Mouse (Mus musculus) frontal cortex, postnatal 25 days (tissue): ENCODE results near the gene Il2ra.
"Not testable (repeated sequence)": the region's sequence is repeated elsewhere in the genome, so short reads cannot be mapped to it uniquely, and the experiment has no call there.

Source experiments
- DNase-seq, 2 experiments: peaks; one replicate each; pipeline ENCODE4 v3.0.0; 2022; ENCODE audit warnings: low spot score in 2 of 2

Gene Il2ra

DNA sequence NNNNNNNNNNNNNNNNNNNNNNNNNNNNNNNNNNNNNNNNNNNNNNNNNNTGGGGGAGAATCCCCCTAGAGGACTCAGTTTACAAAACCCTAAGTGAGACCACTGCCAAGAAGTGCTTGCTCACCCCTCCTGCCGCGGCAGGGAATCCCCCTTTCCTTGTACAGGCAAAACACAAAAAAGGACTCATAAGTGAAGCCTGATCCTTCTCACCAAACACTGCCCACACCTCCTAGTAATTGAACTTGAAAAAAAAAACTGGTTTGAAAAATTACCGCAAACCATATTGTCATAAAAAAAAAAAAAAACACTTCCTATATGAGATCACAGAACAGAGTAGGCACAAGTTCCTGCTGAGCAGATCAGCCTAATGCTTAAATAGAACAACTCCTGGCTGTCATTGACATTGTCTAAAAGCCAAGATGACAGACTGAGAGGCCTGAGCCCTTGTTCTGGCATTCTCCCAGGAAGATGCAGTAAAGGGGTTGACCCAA is at the start of gene Il2ra:
Il2ra (plus strand) TSS at position 357 of the 491 bp plus-strand sequence.
- DNase-seq, result no peak

DNA sequence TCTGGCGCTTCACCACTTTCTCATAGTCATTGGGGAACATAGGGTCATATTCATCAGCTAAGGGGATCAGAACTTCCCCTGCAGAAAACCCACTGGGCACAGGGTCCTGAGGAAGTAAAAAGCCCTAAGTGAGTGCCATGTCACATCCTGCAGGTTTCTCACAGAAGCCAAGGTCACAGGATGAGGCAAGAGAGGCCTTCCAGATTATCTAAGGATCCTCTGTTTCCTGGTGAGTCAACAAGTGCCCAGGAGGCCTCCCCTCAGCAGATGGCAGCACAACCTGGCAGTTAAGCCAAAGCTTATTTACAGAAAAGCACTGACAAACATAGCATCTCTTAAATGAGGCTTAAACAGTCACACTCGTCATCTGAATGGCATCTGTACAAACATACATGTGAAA is 45.9 kb upstream of the Il2ra start:
- DNase-seq, result no peak

DNA sequence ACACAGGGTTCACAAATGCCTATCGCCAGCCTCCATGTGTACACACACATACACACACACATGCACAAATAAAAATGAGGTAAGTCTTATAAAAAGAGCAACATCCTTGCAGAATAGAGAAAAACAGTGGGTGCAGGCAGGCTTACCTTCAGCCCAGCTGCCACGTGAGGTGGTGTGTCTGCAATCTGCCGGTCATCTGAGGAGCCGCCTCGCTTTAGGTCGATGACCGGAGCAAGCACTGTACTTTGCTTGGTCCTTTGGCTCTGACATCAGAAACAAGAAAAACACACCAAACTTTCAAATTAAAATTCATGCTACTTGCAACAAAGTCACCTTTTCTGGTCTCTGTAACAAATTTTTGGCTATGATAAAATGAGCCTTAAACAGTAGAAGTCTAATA is 44.7 kb upstream of the Il2ra start:
- no peak for DNase-seq

- no peak for DNase-seq
Measured at GRCm38 (mm10) chr2:11601795-11602194, 40.8 kb upstream of the Il2ra start.

DNA sequence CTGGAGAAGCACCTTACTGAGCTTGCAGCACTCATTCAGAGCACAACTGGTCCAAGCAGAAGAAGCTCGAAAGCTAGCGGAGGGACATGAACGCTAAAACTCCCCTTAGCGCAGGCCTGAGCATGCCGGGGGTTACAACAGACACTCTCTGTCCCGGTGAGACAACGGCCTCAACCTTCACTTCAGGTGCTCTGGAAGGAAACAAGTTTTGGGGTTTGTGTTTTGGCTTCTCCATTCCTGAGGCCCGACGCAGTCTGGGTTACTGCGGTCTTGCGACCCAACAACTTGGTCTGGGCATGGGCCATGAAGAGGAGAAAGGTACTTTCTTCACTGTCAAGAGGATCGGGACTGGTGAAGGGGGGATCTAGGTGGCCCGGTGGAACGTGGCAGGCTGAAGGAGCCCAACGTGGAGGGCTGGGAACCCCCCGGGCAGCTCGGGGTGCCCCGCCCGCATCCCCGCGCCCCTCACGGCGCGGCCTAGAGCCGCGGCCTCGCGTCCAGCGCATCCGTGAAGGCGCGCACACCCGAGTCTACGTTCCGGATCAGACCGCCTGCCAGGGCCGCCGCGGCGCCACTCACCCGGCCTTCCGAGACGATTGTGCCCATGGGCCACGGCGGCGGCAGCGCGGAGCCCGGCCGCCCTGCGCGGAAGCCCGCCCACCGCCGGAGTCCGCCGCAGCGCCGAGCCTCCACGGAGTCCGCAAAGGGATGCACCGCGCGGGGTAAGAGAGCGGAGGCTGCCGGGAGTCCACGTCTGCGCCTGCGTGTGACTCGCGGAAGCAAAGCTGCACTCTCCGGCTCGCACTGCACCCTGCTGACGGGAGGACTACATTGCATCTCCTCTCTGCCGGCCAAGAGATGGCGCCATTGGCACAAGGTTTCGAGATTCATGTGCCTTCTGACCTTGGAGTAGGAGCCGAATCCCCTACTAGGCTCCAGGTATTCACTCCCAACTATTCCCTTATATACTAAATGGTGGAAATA is 39.8 kb upstream of the Il2ra start:
- peak; percentile 95 to 96 for DNase-seq

DNA sequence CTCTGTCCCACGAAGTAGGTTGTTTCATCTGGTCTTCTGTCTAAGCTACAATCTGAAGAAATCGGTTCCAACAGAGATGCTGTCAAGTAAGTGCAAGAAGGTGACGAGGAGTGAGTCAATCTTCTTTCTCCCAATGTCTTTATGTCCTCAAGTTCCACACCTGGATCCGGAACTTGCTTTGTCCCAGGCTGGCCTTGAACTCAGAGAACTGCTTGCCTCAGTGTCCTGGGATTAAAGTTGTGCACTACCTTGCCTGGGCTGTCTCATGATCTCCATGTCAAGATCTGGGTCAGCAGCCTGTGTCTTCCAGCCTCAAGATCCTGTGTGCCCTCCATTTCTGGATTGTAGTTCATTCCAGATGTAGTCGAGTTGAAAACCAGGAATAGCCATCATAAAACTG is 38.6 kb upstream of the Il2ra start, which contains the start of gene Rbm17:
Rbm17 (minus strand) TSS at position 101 of the 400 bp plus-strand sequence.
- no peak for DNase-seq

- no peak for DNase-seq
Measured at GRCm38 (mm10) chr2:11604911-11605310, 37.7 kb upstream of the Il2ra start.

GRCm38 (mm10) chr2:11606718-11607117 is 35.9 kb upstream of the Il2ra start:
- not testable (repeated sequence) for DNase-seq

GRCm38 (mm10) chr2:11612939-11613338 is 29.7 kb upstream of the Il2ra start:
- not testable (repeated sequence) for DNase-seq

GRCm38 (mm10) chr2:11616846-11617245 is 25.8 kb upstream of the Il2ra start:
- no peak for DNase-seq

DNA sequence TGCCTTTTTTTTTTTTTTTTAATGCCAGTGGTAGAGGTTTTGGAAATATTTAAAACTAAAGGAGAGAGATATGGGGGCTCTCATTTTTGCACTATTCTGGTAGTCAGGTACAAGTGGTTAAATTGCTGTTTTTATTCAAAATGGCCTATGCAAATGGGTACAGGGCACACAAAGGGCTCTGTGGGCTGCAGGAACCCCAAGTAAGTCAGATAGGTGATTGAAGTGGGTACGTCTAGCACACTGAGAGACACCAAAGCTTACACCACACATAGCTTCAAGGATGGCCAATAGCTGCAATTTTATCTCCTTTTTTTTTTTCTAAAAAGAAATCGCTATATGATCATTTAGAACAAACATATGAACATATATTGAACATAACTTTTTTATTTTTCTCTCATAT is 23.0 kb upstream of the Il2ra start:
- DNase-seq, result no peak

- no peak for DNase-seq
Measured at GRCm38 (mm10) chr2:11623173-11623572, 19.4 kb upstream of the Il2ra start.

- DNase-seq, result no peak
Measured at GRCm38 (mm10) chr2:11623726-11624125, 18.9 kb upstream of the Il2ra start.

- no peak for DNase-seq
Measured at GRCm38 (mm10) chr2:11625890-11626289, 16.7 kb upstream of the Il2ra start, which contains the start of gene Gm17490. Gene Gm17490 (minus strand): TSS chr2:11626264.

GRCm38 (mm10) chr2:11635035-11635434 is 7.6 kb upstream of the Il2ra start:
- no peak for DNase-seq

DNA sequence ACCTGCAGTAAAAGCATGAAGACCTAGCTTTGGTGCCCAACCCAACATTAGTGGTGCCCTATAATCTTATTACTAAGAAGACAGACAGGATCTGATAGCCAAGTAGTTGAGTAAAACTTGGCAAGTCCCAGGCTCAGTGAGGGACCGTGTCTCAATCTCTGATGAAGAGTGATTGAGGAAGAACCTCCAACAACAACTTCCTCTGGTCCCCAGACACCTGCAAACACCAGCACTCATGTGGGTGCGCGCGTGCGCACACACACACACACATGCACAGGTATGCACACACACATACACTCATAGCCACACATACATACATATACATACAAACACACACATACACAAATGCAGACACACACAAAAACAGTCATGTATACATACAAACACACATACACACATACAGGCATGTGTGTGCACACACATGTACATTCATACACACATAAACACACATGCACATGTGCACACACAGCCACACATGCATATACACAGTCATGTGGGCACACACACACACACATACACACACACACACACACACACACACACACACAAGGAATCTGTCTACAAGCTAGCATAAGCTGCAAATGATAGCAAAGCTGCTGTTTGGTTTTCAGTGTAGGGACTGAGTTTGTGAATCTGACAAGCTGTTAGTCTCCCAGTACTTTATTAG is 7.0 kb upstream of the Il2ra start:
- no peak for DNase-seq

DNA sequence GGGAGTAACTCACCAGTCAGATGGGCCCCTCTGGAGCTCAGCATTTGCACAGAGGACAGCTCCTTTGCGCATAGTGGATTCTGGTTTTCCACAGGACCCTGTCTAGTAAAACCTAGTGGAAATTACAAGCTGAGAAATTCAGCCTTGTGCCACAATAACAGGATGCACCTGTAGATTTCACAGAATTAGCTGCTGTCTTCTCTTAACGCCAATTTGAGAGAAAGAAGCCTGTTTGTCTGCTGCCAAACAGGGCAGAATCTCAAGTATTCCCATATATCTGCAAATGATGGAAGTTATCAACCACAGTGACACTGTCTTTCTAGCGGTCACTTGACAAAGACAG is 6.5 kb upstream of the Il2ra start:
- no peak for DNase-seq

DNA sequence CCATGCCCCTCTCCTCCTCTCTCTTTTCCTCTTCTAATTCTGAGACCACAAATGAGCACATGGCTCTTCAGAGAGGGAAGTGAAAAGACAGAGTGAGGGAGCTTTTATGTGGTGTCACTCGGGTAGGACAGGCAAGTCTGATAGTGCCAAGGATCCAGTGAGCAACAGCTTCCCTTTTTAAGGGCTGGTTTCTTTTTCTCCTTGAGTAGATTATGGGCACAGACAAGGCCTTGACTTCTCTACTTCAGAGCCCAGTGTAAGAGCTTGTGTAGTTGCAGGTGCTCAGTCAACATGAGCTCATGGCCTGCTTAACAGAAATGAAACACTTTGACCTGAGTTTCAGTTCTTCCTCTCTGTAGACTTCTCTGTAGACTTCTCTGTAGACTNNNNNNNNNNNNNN is 5.5 kb upstream of the Il2ra start:
- no peak for DNase-seq

DNA sequence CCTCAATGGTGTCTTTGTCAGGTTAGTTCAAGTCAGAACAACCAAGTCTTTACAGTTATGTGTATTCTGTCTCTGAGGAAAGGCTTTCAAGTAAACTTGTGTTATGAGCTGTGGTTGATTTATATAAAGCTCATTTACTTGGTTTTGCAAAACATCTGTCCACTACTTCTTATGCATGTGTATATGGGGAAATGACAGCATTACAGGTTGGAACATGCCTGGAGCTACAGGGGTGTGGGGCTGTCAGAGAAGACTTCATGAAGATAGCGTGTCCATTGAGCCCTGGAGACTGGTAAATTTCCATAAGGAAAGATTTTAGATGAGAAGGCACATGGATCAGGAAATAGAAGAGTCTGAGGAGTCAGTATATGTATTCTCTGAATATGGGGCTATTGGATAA is 1.4 kb downstream of the Il2ra start:
- DNase-seq, result no peak

DNA sequence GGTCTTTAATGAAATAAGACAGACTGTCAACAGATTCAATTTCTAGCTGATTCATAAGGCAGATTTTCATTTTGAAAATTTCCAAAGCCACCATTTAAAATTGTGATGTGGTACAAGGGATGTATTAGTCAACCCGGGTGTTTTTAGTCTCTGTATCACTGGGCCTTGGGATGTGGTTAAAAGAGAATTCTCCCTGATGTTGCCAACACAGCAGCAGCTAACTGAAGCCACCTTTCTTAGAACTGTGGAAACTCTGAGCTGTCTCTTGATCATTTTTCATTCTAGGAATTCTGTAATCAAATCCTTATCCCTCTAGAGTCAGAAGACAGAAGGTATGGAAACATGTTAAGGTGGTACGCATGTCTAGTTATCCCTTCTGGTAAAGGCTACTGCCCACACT is 2.7 kb downstream of the Il2ra start:
- DNase-seq, result no peak

DNA sequence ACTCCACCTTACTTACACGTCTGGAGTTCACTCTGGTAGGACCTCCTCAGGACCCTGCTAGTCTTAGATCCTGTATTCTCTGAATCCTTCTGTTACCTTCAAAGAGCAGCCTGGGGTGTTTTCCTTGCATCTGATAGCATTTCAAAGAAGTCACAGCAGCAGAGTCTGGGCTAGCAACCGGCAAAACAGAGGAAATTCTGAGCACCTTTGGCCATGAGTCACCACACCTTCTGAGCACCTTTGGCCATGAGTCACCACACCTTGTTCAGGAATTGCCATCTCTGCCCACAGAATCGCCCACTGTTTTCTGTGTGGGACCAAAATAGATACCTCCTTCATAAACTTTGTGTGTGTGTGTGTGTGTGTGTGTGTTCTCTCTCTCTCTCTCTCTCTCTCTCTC is 8.9 kb downstream of the Il2ra start:
- no peak for DNase-seq

GRCm38 (mm10) chr2:11652196-11652595 is 9.6 kb downstream of the Il2ra start:
- DNase-seq, result no peak

- no peak for DNase-seq
Measured at GRCm38 (mm10) chr2:11652780-11653179, 10.2 kb downstream of the Il2ra start.
